Mouse (Mus musculus): ENCODE measurements around the gene Srsf3. TPM values are rescaled to one million over a fixed set of nuclear protein-coding genes. Genes with fewer than 3 reads are reported as not detected.

The Srsf3 gene
- total and polyA plus RNA-seq, 3 experiments: 171 to 687 (median 380) TPM

DNA sequence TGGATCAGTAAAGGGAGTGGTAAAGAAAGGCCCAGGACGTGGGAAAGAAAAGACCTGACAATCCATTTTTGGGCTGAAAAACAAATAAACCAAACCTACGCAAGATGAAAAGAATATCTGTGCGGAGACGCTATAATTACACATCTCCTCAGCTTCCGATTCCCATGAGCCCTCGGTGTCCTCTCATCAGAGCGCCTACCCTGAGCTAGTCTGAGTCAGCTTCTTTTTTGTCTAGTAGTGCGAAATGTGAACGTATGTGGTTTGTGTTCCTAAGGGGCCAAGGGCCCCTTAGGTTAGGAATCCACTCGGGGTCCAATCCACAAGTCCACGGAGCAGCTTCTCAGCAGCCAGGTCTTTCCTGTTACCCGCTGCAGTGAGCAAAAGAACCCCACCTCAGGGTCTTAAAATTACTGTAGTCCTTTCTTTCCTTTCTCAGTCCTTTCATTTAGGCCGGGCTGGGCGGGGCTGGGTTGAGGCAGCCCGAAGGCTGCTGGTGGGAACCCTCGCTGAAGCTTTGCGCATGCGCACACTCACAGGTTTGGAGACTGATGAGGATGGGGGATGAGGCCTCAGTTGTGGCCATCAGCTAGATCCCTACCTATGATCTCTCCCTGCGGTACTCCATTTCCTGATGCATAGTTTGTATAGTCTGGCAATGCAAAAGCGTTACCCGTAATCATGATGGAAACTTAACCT, 33.0 kb downstream of the Srsf3 start:
- Histone ChIP-seq H3K36me3 (replicated peaks in 1 of 2; ENCODE audit: control insufficient read depth in 1 of 2, insufficient read depth in 1 of 2, low read length in 1 of 2) (peaks cover 0 to 10% of the 10 kb centered on the region in 2 experiments), H3K9ac (ENCODE audit: insufficient read depth, low read depth) (no peak overlapping the region), H3K4me3 (replicated peaks in 1 of 3; ENCODE audit: low read depth in 2 of 3, low read length in 2 of 3, poor library complexity in 1 of 3) (no peak overlapping the region), H3K27me3 (replicated peaks) (no peaks in the 10 kb centered on the region), H3K9me3 (replicated peaks; ENCODE audit: low read length) (no peaks in the 10 kb centered on the region), H3K79me2 (replicated peaks; ENCODE audit: control insufficient read depth, extremely low read depth, insufficient read depth, poor library complexity, severe bottlenecking) (no peaks in the 10 kb centered on the region), H3K4me2 (ENCODE audit: insufficient read depth, low read depth, poor library complexity, severe bottlenecking) (no peak overlapping the region), H3K27ac (ENCODE audit: insufficient read depth, low read depth) (no peak overlapping the region), H3K4me1 (ENCODE audit: control insufficient read depth in 1 of 2, insufficient read depth in 2 of 2) (peaks cover 52 to 93% of the 10 kb centered on the region in 2 experiments)
- TF ChIP-seq JUND (conservative IDR thresholded peaks at IDR 0.05; ENCODE audit: low read depth, low read length) (no peak), RAD21 (IDR thresholded peaks at IDR 0.05; ENCODE audit: low read depth, low read length) (no peak), USF2 (conservative IDR thresholded peaks at IDR 0.05; ENCODE audit: low read depth, low read length) (no peak), NELFE (IDR thresholded peaks at IDR 0.05; ENCODE audit: low read depth, low read length) (no peak), POLR2A (IDR thresholded peaks at IDR 0.05; ENCODE audit: low read depth, low read length) (no peak), CTCF (conservative IDR thresholded peaks at IDR 0.05 in 1 of 2, IDR thresholded peaks at IDR 0.05 in 1 of 2; ENCODE audit: low read depth in 2 of 2, low read length in 2 of 2) (no peak), ZMIZ1 (IDR thresholded peaks at IDR 0.05; ENCODE audit: low read depth, low read length) (no peak), TBP (conservative IDR thresholded peaks at IDR 0.05; ENCODE audit: low read depth, low read length) (no peak), ZC3H11A (IDR thresholded peaks at IDR 0.05; ENCODE audit: low read depth, low read length) (no peak), SMC3 (IDR thresholded peaks at IDR 0.05; ENCODE audit: low read depth, low read length) (no peak), UBTF (IDR thresholded peaks at IDR 0.05; ENCODE audit: low read depth, low read length) (no peak), CHD1 (IDR thresholded peaks at IDR 0.05; ENCODE audit: low read depth, low read length) (no peak)
- in situ Hi-C loops (cut with MboI; ENCODE audit: low pct_ligation_motif_present, low pct_unique_long_range_greater_than_20kb, low sequenced_read_pairs): no loop called here
- DNase-seq (ENCODE audit: extremely low read depth): no peak
- dilution Hi-C loops (cut with MboI; ENCODE audit: extremely low pct_ligation_motif_present, extremely low pct_unique_long_range_greater_than_20kb, low sequenced_read_pairs): no loop called here

DNA sequence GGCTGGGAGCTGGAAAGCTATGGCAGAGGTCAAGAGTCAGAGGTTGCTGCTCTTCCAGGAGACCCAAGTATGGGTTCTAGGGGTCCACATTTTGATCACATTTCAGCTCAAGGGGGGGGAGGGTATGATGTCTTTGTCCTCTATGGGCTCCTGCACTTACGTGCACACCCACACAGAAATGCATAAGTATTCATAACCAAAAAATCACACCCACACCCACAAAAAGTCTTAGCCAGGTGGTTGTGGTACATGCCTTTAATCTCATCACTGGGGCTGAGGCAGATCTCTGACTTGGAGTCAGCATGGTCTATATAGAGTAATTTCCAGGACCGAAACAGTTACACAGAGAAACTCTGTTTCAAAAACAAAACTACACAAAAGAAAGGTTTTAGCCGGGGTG, 33.5 kb downstream of the Srsf3 start:
- DNase-seq (ENCODE audit: extremely low read depth): no peak
- Histone ChIP-seq H3K27ac (ENCODE audit: insufficient read depth, low read depth) (no peak overlapping the region), H3K4me2 (ENCODE audit: insufficient read depth, low read depth, poor library complexity, severe bottlenecking) (no peak overlapping the region), H3K4me1 (ENCODE audit: control insufficient read depth in 1 of 2, insufficient read depth in 2 of 2) (peaks cover 54 to 96% of the 10 kb centered on the region in 2 experiments), H3K9ac (ENCODE audit: insufficient read depth, low read depth) (no peak overlapping the region), H3K4me3 (replicated peaks in 1 of 3; ENCODE audit: low read depth in 2 of 3, low read length in 2 of 3, poor library complexity in 1 of 3) (no peak overlapping the region), H3K27me3 (replicated peaks) (no peaks in the 10 kb centered on the region), H3K79me2 (replicated peaks; ENCODE audit: control insufficient read depth, extremely low read depth, insufficient read depth, poor library complexity, severe bottlenecking) (no peaks in the 10 kb centered on the region), H3K9me3 (replicated peaks; ENCODE audit: low read length) (no peaks in the 10 kb centered on the region), H3K36me3 (replicated peaks in 1 of 2; ENCODE audit: control insufficient read depth in 1 of 2, insufficient read depth in 1 of 2, low read length in 1 of 2) (peaks cover 0 to 11% of the 10 kb centered on the region in 2 experiments)
- no peak for TF ChIP-seq CHD1 (IDR thresholded peaks at IDR 0.05; ENCODE audit: low read depth, low read length)
- TF ChIP-seq E2F4 (IDR thresholded peaks at IDR 0.05; ENCODE audit: insufficient replicate concordance, low read depth, low read length): no peak
- TF ChIP-seq ETS1 (conservative IDR thresholded peaks at IDR 0.05; ENCODE audit: low read depth, low read length): no peak
- no peak for TF ChIP-seq GABPA (IDR thresholded peaks at IDR 0.05; ENCODE audit: insufficient replicate concordance, low read depth, low read length)
- in situ Hi-C loops (cut with MboI; ENCODE audit: low pct_ligation_motif_present, low pct_unique_long_range_greater_than_20kb, low sequenced_read_pairs) (no loop called here), dilution Hi-C loops (cut with MboI; ENCODE audit: extremely low pct_ligation_motif_present, extremely low pct_unique_long_range_greater_than_20kb, low sequenced_read_pairs) (no loop called here)
